10 mouse cellular contexts compared by ENCODE assay signal in genomic region chr6:71298751-71299150, GRCm38 (mm10). TPM values are rescaled to one million over a fixed set of nuclear protein-coding genes. Genes with fewer than 3 reads are reported as not detected.
A peak's percentile ranks its signal among the peaks of the same experiment; 100 is the strongest.
DNase-seq lines count a peak whose midpoint lies in the region; ATAC-seq and TF ChIP-seq lines count a peak whose summit lies in the region.
"Had no signal": no experiment of that assay in that cellular context is flagged by ENCODE, and none has a peak within 500 bp of the region (broad histone marks: within the 10 kb centered on the region; RNA-seq: fewer than 3 reads in every experiment).

No protein-coding gene starts in this region.

- no peaks in the 10 kb centered on the region for H3K36me3 ChIP-seq in lung, embryonic 14.5 days (ENCODE audit: insufficient read depth)
- no peaks in the 10 kb centered on the region for H3K36me3 ChIP-seq in liver, embryonic 14.5 days (replicated peaks; ENCODE audit: control insufficient read depth, insufficient read depth, low read depth)
- H3K36me3 ChIP-seq: hindbrain, embryonic 15.5 days had no signal

- TF ChIP-seq CTCF in cerebellum, adult 2 months (IDR thresholded peaks at IDR 0.05; ENCODE audit: borderline replicate concordance, insufficient read depth, low read depth, low read length) = peak; percentile 54
- peak; percentile 60 for TF ChIP-seq CTCF in lung, embryonic 14.5 days (IDR thresholded peaks at IDR 0.05; ENCODE audit: low read depth)
- TF ChIP-seq CTCF in liver, embryonic 14.5 days (IDR thresholded peaks at IDR 0.05; ENCODE audit: low read depth) = peak; percentile 73

- no peak for TF ChIP-seq EP300 in liver, embryonic 14.5 days (IDR thresholded peaks at IDR 0.05; ENCODE audit: low read depth)

- no peak overlapping the region for H3K4me3 ChIP-seq in cerebellum, adult 2 months (replicated peaks; ENCODE audit: insufficient read depth, low read depth, low read length)
- H3K4me3 ChIP-seq in lung, embryonic 14.5 days (ENCODE audit: low read depth, low read length) = no peak overlapping the region
- H3K4me3 ChIP-seq in liver, embryonic 14.5 days (ENCODE audit: insufficient read depth in 1 of 2, low read depth in 2 of 2, low read length in 2 of 2) = no peak overlapping the region
- H3K4me3 ChIP-seq: hindbrain, embryonic 15.5 days had no signal

- TF ChIP-seq POLR2A in cerebellum, adult 2 months (IDR thresholded peaks at IDR 0.05; ENCODE audit: borderline replicate concordance, insufficient read depth, low read length) = no peak

- DNase-seq in cerebellum, adult 2 months = peak in 1 of 2 experiments; percentile 27
- no peak for DNase-seq in cerebellum, postnatal 4 days (ENCODE audit: low spot score in 2 of 2)
- peak; percentile 59 for DNase-seq in lung, embryonic 14.5 days
- no peak for DNase-seq in lung, adult 18-20 months
- DNase-seq in cerebellum, adult 9-10 months = peak; percentile 26
- DNase-seq in liver, embryonic 14.5 days (ENCODE audit: low read depth in 3 of 3, low spot score in 3 of 3) = no peak
- DNase-seq in layer of hippocampus, adult 11-12 months (ENCODE audit: low spot score) = no peak
- no peak for DNase-seq in urinary bladder, postnatal 25 days (ENCODE audit: low spot score)

- H3K27me3 ChIP-seq in cerebellum, adult 2 months (ENCODE audit: control insufficient read depth, insufficient read depth, low read length) = no peaks in the 10 kb centered on the region; the same call in 1 of the 2 replicates
- no peaks in the 10 kb centered on the region for H3K27me3 ChIP-seq in lung, embryonic 14.5 days (ENCODE audit: insufficient read depth, low read length)
- no peaks in the 10 kb centered on the region for H3K27me3 ChIP-seq in liver, embryonic 14.5 days (ENCODE audit: control insufficient read depth, insufficient read depth, low read length)
- H3K27me3 ChIP-seq: hindbrain, embryonic 15.5 days had no signal

- H3K9ac ChIP-seq in lung, embryonic 14.5 days = no peak overlapping the region
- no peak overlapping the region for H3K9ac ChIP-seq in liver, embryonic 14.5 days (replicated peaks)
- H3K9ac ChIP-seq: hindbrain, embryonic 15.5 days had no signal

- no peak overlapping the region for H3K4me2 ChIP-seq in lung, embryonic 14.5 days
- H3K4me2 ChIP-seq in liver, embryonic 14.5 days (ENCODE audit: low read depth) = no peak overlapping the region
- H3K4me2 ChIP-seq: hindbrain, embryonic 15.5 days had no signal

- no peaks in the 10 kb centered on the region for H3K4me1 ChIP-seq in cerebellum, adult 2 months (ENCODE audit: control insufficient read depth, insufficient read depth, low read length)
- no peaks in the 10 kb centered on the region for H3K4me1 ChIP-seq in lung, embryonic 14.5 days (ENCODE audit: insufficient read depth)
- no peaks in the 10 kb centered on the region for H3K4me1 ChIP-seq in liver, embryonic 14.5 days (replicated peaks; ENCODE audit: control insufficient read depth in 2 of 2, insufficient read depth in 2 of 2, low read length in 1 of 2)
- H3K4me1 ChIP-seq: hindbrain, embryonic 15.5 days had no signal

- H3K27ac ChIP-seq in cerebellum, adult 2 months (ENCODE audit: insufficient read depth, low read length) = no peak overlapping the region
- H3K27ac ChIP-seq in lung, embryonic 14.5 days (ENCODE audit: low read depth) = no peak overlapping the region
- no peak overlapping the region for H3K27ac ChIP-seq in liver, embryonic 14.5 days
- H3K27ac ChIP-seq: hindbrain, embryonic 15.5 days had no signal

- no peak for ATAC-seq in lung, embryonic 14.5 days (ENCODE audit: insufficient read depth)
- ATAC-seq in liver, embryonic 14.5 days (ENCODE audit: insufficient read depth) = no peak

- no peaks in the 10 kb centered on the region for H3K9me3 ChIP-seq in lung, embryonic 14.5 days (ENCODE audit: low read depth, low read length)
- H3K9me3 ChIP-seq in liver, embryonic 14.5 days (ENCODE audit: control insufficient read depth, low read length) = no peaks in the 10 kb centered on the region
- H3K9me3 ChIP-seq: hindbrain, embryonic 15.5 days had no signal

- WGBS in cerebellum, adult 2 months = 45% methylated on average over 3 of the region's 3 CpGs
- WGBS in lung, embryonic 14.5 days = 43% methylated on average over 3 of the region's 3 CpGs
- 26% methylated on average over 3 of the region's 3 CpGs for WGBS in liver, embryonic 14.5 days (ENCODE audit: insufficient replicate concordance)

RNA-seq across cellular contexts. Expression of gene Smyd1, which starts 23.3 kb away (rescaled TPM):
- 3.1 and 5.0 TPM in 2 replicates for polyA plus RNA-seq in cerebellum, adult 2 months (2012; rRNA removed)
- polyA plus RNA-seq in lung, embryonic 14.5 days (2014; fragmentation: Nextera tagmentation; extraction: Ambion mirVana) = 0.53 and 2.7 TPM in 2 replicates
- 0.04 and 0.08 TPM in 2 replicates for polyA plus RNA-seq in liver, embryonic 14.5 days (2012; rRNA removed)
- polyA plus RNA-seq in liver, embryonic 14.5 days (2014; fragmentation: Nextera tagmentation; extraction: Ambion mirVana) = 0.11 TPM in 1 of 2 replicates, not detected in the other

RNA-seq across cellular contexts. Expression of gene Cd8b1, which starts 23.8 kb away (rescaled TPM):
- polyA plus RNA-seq in cerebellum, adult 2 months (2012; rRNA removed) = not detected in 2 replicates
- polyA plus RNA-seq in lung, embryonic 14.5 days (2014; fragmentation: Nextera tagmentation; extraction: Ambion mirVana) = 0.20 TPM in 1 of 2 replicates, not detected in the other
- not detected in 2 replicates for polyA plus RNA-seq in liver, embryonic 14.5 days (2012; rRNA removed)
- polyA plus RNA-seq in liver, embryonic 14.5 days (2014; fragmentation: Nextera tagmentation; extraction: Ambion mirVana) = not detected in 2 replicates
- polyA plus RNA-seq: hindbrain, embryonic 15.5 days; neural tube, embryonic 14.5 days had no signal

RNA-seq across cellular contexts. Expression of gene Krcc1, which starts 27.3 kb away (rescaled TPM):
- 19.3 and 20.5 TPM in 2 replicates for polyA plus RNA-seq in cerebellum, adult 2 months (2012; rRNA removed)
- polyA plus RNA-seq in lung, embryonic 14.5 days (2014; fragmentation: Nextera tagmentation; extraction: Ambion mirVana) = 45.5 and 49.0 TPM in 2 replicates
- polyA plus RNA-seq in liver, embryonic 14.5 days (2012; rRNA removed) = 7.6 and 11.1 TPM in 2 replicates
- 23.0 and 26.4 TPM in 2 replicates for polyA plus RNA-seq in liver, embryonic 14.5 days (2014; fragmentation: Nextera tagmentation; extraction: Ambion mirVana)

Comparison
In these comparisons a context has a peak if more than half of its experiments do, and no peak if none do; other contexts are left out.
1. DNase-seq: peak in lung, embryonic 14.5 days (single experiment) and cerebellum, adult 9-10 months (single experiment); none in cerebellum, postnatal 4 days (0 of 2), lung, adult 18-20 months (0 of 2), liver, embryonic 14.5 days (0 of 3), layer of hippocampus, adult 11-12 months (single experiment) and urinary bladder, postnatal 25 days (single experiment).
2. Peak in every context shown above with its lines, with median percentiles within 50 percentile points of each other: CTCF ChIP-seq.